Mouse (Mus musculus): ENCODE results near the gene Rad51ap2.

The Rad51ap2 gene

DNA sequence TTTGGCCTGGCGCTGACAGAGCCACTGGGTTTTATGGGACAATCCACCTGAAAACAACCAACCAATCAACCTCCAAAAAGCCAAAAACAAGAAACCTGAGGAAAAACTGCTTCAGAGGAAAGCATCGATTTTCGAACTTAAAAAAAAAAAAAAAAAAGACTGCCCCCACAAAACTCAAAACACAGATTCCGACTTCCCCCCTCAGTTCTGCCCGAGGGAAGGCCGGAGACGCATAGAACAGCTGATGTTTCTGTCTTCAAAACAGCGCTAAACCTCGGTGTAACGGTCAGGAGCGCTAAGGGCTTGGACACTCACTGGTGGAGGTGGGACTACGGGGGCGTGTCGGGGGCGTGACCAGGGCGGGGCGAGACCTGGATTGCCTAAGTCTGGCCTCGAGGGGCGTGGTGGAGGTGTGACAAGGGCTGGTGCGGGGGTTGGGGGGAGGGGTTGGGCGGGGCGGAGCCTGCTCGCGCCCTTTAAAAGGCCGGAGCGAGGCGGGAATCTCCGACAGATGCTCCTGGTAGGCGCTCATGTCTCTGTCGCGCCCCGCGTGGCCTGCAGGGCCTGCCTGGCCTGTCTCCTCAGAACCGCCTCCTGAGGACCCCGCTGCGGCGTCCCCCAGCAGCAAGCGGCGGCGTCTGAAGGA lies at the start of gene Rad51ap2:
Gene Rad51ap2 (plus strand): TSS at position 531 of the 646 bp plus-strand sequence.
- DNase-seq = peak; percentile 32

DNA sequence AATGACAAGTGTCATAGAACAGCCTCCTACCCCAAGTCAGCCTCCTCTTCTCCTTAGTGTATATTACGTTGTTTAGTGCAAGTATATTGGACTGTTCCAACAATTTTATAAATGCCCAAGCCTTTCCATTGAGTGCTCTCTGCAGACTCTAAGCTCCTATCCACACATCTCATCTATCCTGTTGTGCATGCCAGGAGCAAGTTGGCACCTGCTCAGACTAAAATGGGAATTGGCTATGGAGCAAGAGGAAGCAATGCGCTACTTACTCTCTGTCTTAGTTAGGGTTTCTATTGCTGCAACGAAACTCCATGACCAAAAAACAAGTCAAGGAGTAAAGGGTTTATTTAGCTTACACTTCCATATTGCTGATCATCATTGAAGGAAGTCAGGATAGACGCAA lies 48.2 kb upstream of the Rad51ap2 start:
- no peak for DNase-seq

DNA sequence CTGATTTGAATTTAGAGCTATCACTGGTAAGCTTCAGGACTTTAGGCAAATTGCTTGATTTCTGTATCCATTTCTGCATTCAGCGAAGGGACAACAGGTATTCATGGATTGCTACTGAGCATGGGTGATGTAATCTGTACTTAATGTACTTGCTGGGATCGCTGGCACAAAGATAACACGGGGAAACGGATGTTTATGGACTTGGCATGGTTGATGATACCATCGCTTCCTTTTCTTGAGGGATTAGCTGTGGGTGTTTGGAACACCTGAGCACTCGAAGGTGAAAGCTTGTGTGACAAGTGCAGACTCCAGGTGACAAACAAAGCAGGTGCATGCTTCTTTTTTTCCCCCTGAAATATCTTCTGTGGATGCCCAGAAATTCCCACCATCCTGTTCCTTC lies 37.8 kb upstream of the Rad51ap2 start:
- DNase-seq = no peak

DNA sequence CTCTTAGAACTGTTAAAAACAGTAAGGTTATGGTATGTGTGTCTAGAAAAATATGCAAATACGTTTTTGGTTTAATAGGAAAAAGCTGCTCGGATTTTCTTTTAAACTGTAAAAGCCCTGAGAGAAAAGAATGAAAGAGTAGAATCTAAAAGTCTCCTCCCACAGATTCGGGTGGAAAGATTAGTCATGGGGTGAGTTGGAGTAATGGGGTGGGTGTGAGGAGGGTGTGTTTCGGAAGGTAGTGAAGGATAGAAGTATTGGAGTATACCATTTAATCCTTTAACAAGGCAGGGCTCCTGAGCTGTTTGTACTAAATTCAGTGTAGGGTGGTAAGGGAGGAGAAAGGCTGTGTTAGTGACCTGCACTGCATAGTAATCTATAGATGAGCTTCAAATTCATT lies 28.5 kb upstream of the Rad51ap2 start:
- no peak for DNase-seq

DNA sequence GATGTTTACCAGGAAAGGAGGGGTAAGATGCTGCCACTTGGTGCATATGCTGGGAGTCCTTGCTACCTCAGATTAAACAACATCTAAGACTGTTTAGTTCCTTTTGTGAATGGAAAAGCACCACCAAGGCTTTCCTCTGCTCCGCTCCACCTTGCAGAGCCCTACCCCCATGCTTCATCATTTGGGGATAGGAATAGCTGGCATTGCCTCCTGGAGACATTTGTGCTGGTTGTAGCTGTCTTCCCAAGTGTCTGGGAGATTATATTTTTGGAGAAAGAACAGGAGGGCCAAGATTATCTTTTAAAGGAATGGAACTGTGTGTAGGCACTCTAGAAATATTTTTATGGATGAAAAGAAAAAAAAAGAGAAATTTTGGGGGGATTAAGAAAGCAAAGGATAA lies 22.8 kb upstream of the Rad51ap2 start:
- DNase-seq = no peak

DNA sequence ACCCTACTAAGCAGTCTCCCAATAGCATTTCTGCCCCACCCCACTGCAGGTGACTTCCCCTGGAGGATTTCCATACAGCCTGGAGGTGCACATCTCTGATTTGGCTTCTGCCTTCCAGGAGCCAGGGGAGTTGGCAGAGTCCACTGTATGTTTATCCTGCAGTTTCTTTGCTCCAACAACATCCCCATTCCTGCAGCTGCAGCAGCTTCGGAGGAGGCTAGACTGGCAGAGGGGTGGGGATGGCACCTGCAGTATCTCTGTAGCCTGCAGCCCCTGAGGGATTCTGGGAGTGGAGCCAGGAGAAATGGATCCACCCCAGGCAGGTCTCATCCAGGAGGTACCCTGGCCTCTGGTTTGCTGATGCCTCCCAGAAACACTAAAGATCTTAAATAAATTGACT lies 22.2 kb upstream of the Rad51ap2 start:
- DNase-seq = no peak

DNA sequence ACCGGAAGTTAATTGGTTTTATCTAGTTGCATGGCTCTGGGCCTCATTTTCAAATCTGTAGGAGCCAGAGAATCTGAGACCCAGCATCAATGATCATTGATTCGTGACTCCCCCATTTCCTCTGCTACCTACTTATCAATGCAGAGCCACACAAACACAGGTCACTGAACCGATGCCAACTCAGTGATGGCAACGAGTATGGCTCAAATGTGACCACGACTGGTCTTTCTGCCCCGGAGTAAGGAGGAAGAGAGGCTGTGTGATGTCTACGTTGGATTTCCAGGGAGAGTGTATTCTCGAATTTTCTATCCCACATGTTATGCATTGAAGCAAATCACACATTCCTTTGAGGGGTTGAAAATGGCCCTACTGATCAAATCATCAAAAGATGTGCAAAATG lies 21.4 kb upstream of the Rad51ap2 start:
- DNase-seq = no peak

DNA sequence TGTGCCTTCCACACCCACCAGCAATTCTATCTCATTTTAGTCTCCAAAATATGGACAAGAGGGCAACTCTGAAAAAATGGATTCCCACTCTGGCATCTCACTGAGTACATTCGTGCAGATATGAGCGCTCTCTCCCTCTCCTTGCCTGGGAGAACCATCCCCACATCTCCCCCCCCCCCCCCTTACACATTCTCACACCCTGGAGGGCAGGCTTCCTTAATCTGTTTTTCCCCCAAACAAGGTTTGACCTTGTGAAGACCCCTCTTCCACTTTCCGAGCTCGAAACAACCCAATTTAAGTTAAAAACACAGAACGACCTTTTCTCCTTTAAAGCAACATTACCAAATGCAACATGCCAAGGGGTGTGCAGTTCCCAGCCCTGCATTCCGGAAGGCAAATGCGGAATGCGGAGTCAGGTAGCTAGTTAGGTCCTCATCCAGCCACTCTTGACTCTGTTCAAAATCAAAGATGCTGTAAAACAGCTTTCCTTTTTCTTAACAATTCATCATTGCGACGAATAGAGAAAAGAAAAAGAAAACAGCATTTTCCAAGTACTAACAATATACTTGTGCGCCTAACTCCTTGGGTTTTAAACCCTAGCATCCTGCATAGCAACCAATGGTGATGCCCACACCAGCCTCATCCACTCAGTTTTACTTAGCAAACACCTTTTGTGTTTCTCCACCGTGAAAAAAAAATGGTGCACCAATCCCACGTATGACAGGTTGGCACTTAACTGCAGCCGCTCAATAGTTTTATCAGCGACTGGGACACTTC lies 20.4 kb upstream of the Rad51ap2 start:
- no peak for DNase-seq

DNA sequence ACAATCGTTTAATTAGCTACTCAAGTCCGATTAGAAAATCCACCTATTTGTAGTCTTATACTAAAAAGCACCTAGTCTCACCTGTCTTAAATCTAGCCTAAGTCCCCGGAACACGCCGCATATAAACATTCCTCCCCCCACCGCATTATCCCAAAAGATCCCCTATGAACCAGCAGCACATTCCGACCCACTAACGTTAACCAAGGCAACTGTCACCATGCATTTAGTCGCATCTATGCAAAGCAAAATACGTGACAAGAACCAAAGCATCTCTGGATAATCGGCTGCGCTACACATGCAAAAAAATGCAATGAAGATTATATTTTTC lies 19.9 kb upstream of the Rad51ap2 start:
- no peak for DNase-seq

DNA sequence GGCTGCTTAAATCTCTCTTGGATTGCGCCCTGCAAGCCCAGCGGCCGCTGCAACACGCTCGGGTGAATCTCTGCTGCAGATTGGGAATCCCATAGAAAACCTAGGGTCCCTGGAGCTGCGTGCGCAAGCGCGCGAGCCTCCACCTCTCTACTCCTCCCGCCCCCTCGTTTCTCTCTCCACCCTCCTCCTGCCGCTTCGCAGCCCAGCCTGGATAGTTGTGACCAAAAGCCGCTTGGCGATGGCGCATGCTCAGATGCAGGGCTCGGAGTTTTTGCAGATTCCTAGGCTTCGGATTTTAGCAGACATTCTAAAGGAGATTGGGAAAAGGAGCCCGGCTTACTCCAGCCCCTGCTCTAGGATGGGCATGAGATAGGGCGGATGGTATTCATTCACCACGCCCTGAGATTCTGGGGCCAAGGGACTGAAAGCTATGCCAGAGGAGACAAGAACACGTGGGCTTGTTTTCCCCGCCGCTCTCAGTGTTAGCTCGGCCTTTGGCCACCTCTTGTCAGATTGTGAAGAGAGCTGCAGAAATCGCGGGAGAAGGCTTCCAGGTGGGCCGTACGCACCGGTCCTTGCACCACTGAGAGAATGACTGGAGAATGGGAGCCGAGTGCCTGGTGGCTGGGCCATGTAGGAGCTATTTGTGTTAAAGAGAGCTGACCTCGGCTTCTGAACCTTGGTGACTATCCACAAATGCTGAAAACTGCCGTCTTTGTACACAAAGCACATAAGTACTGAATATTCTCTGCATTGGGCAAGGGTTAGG lies 19.2 kb upstream of the Rad51ap2 start, which contains the start of gene Vsnl1:
Gene Vsnl1 (minus strand): TSS at position 117 of the 769 bp plus-strand sequence.
- no peak for DNase-seq

DNA sequence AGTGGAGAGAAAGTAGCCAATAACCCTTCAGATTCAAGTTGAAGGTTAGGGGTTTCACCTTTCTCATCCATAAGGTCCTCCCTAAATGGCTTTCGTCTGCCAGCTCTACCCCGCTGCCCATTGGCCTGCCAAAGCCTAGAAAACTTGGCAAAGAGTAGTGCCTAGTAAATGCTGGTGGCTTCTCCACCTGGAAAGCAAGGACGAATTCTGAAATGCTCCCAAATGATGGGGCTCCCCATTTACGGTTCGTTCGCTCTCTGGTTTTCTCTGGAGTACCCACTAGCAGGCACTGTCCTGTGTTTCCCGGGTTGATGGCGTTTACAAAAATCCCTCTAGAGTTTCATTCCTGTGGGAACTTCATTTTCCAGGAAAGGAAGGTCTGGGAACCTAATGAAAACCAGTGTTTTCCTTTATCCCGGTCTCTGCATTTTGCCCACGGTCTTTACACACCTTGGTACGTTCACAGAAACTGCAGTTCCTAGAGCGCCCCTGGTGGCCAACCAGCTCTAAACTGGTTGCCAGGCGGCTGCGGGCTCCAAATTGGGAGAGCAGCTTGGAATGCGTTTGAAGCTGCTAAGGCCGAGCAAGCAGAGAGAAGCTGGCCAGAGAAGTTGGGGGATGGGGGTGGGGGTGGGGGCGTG lies 18.5 kb upstream of the Rad51ap2 start:
- peak; percentile 10 for DNase-seq

DNA sequence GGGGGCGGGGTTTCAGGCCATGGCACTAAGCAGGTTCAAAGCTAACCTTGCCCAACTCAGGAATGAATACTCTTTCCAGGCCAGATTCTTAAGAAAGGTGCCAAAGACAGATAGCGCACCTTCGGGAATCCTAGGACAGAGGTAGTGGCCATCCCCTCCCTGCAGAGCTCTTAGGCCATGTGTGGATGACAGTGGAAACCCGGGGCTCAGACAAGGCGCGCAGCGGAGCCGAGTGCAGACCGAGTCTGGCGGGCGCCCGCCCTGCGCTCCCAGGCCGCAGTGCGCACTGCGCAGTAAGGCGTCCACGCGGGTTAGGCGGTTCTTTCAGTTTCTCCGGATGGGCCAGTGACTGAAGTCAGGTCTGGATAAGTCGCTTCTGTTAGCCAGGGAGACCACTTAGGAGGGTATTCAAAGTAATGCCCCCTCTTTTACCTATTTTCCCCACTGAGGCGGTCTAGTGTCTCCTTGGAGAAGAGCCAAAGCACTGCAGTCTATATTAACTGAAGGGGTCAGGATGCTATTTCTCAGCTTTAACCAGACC lies 17.9 kb upstream of the Rad51ap2 start:
- DNase-seq = no peak

DNA sequence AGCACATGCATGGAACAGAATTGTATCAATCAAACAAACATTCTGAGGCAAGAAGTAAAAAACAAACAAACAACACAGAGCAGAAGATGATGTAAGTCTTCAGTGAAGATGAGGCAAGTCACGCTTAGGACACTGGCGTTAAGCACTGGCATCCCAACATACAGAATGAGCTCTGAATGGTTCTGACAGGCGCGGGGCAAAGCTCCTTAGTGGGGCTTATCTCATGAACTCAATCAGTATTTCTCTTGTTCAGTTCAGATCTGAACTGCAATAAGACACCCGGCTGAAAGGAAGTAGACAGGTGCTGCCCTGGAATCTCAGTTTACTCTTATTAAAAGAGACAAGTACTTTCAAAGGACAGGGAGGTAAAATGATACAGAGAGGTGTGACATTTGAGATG lies 1.7 kb upstream of the Rad51ap2 start:
- DNase-seq = no peak

DNA sequence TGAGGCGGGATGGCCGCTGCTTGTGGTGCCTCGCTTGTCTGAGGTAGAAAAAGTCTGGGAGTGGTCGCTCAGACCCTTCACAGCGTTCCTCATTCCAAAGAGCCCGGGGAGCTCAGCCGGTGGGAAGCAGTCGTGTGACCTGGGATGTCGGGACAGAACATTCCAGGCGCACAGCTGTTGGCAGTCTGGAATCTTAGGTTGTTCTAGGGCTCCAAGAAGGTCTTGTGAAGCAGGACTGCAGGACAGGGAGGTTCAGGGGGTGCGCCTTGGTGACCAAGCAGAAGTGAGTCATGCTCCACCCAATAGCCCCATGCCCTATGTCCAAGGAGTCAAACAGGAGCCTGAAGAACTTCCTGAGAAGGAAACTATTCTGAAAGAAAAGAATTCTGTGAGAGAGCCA lies 334 bp downstream of the Rad51ap2 start:
- no peak for DNase-seq

DNA sequence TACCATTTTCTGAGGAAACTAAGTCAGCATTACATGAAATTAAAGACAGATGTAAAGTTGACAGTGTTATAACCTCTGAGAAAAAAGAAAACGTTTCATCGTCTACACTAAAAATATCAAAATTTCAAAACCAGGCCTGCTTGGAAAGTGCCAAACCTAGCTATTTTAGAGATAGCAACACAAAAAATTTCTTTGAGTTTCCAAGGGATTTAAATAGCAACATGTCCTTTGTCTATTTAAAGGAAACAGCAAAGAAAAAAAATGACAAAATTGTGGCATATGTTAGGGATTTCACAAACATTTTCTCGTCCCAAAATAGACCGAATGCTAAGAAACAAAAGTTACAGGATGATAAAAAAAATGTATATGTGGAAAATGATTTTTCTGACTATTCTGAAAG lies 753 bp downstream of the Rad51ap2 start:
- no peak for DNase-seq

All from thymus, postnatal 25 days (tissue).